Mouse (Mus musculus): ENCODE results near the gene Grid1. TPM values are rescaled to one million over a fixed set of nuclear protein-coding genes. Genes with fewer than 3 reads are reported as not detected.

Grid1 gene
- total and polyA plus RNA-seq, 3 experiments, result 0.04 TPM; not detected in 2

- Histone ChIP-seq H3K27me3 (ENCODE audit: control insufficient read depth, insufficient read depth, low read length) (no peaks in the 10 kb centered on the region), H3K9ac (ENCODE audit: low read depth, low read length) (no peak overlapping the region), H3K27ac (no peak overlapping the region), H3K4me1 (ENCODE audit: control insufficient read depth, insufficient read depth, low read length) (no peaks in the 10 kb centered on the region), H3K79me2 (replicated peaks; ENCODE audit: control insufficient read depth, insufficient read depth, low read length) (no peaks in the 10 kb centered on the region), H3K36me3 (ENCODE audit: control insufficient read depth, insufficient read depth, low read length) (no peaks in the 10 kb centered on the region), H3K4me3 (no peak overlapping the region)
- TF ChIP-seq EP300 (IDR thresholded peaks at IDR 0.05; ENCODE audit: insufficient read depth, low read depth, low read length) (no peak), CTCF (IDR thresholded peaks at IDR 0.05) (no peak), POLR2A (IDR thresholded peaks at IDR 0.05; ENCODE audit: insufficient read depth, low read depth, low read length) (no peak)
- intact Hi-C loops (cut with DNase I), result no loop called here
- WGBS, result 80% methylated on average over 10 of the region's 10 CpGs
- no peak for DNase-seq
Measured at GRCm38 (mm10) chr14:35044918-35045698, 225.2 kb downstream of the Grid1 start.

DNA sequence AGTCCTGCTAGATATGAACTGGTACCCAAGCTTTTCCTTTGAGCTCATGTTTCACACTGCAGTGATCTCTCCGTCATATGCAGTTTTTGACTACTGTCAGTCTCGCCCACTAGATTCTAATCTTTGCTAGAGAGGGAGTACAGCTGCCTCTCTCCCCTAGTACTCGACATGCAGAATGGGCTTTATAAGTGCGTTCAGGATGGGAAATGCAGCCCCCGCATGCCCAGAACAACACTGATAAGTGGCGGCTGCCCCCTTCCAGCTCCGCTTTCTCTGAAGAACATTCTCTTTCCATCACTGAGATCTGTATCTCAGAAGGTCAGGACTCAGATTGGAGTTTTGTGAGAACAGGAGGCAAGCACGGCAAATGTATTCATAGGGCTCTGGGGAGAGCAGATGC, 229.3 kb downstream of the Grid1 start:
- no peak for DNase-seq
- Histone ChIP-seq H3K27ac (no peak overlapping the region), H3K4me1 (ENCODE audit: control insufficient read depth, insufficient read depth, low read length) (no peaks in the 10 kb centered on the region), H3K9ac (ENCODE audit: low read depth, low read length) (no peak overlapping the region), H3K79me2 (replicated peaks; ENCODE audit: control insufficient read depth, insufficient read depth, low read length) (no peaks in the 10 kb centered on the region), H3K36me3 (ENCODE audit: control insufficient read depth, insufficient read depth, low read length) (no peaks in the 10 kb centered on the region), H3K4me3 (no peak overlapping the region), H3K27me3 (ENCODE audit: control insufficient read depth, insufficient read depth, low read length) (no peaks in the 10 kb centered on the region)
- TF ChIP-seq CTCF (IDR thresholded peaks at IDR 0.05), result no peak
- no peak for TF ChIP-seq POLR2A (IDR thresholded peaks at IDR 0.05; ENCODE audit: insufficient read depth, low read depth, low read length)
- TF ChIP-seq EP300 (IDR thresholded peaks at IDR 0.05; ENCODE audit: insufficient read depth, low read depth, low read length), result no peak
- intact Hi-C loops (cut with DNase I), result no loop called here
- 56% methylated on average over 8 of the region's 8 CpGs for WGBS

DNA sequence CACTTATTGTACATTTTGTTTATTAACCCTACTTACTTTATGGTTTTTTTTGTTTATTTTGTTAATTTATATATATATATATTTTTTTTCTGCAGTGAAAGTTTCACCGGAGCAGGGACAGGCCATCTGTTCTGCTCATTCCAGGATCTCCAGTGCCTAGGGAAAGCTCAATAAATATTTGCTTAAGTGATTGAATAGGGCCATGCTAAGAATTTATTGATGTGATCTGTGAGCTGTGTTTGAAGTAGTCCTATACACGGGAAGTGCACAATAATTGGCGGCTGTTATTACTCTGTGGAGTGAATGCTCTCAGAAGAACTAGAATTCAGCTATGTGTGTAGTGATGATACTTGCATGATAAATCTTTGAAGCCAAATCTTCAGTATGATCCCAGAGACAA, 234.2 kb downstream of the Grid1 start:
- intact Hi-C loops (cut with DNase I), result no loop called here
- Histone ChIP-seq H3K27ac (no peak overlapping the region), H3K27me3 (ENCODE audit: control insufficient read depth, insufficient read depth, low read length) (no peaks in the 10 kb centered on the region), H3K4me1 (ENCODE audit: control insufficient read depth, insufficient read depth, low read length) (no peaks in the 10 kb centered on the region), H3K4me3 (no peak overlapping the region), H3K36me3 (ENCODE audit: control insufficient read depth, insufficient read depth, low read length) (no peaks in the 10 kb centered on the region), H3K79me2 (replicated peaks; ENCODE audit: control insufficient read depth, insufficient read depth, low read length) (no peaks in the 10 kb centered on the region), H3K9ac (ENCODE audit: low read depth, low read length) (no peak overlapping the region)
- DNase-seq, result no peak
- TF ChIP-seq CTCF (IDR thresholded peaks at IDR 0.05) (no peak), POLR2A (IDR thresholded peaks at IDR 0.05; ENCODE audit: insufficient read depth, low read depth, low read length) (no peak), EP300 (IDR thresholded peaks at IDR 0.05; ENCODE audit: insufficient read depth, low read depth, low read length) (no peak)
- 77% methylated on average over 3 of the region's 3 CpGs for WGBS

GRCm38 (mm10) chr14:35074636-35075035, 254.7 kb downstream of the Grid1 start:
- H3K9ac ChIP-seq (ENCODE audit: low read depth, low read length), result no peak overlapping the region
- H3K4me1 ChIP-seq (ENCODE audit: control insufficient read depth, insufficient read depth, low read length), result no peaks in the 10 kb centered on the region
- TF ChIP-seq EP300 (IDR thresholded peaks at IDR 0.05; ENCODE audit: insufficient read depth, low read depth, low read length) (no peak), POLR2A (IDR thresholded peaks at IDR 0.05; ENCODE audit: insufficient read depth, low read depth, low read length) (no peak), CTCF (IDR thresholded peaks at IDR 0.05) (no peak)
- no peaks in the 10 kb centered on the region for H3K27me3 ChIP-seq (ENCODE audit: control insufficient read depth, insufficient read depth, low read length)
- no peak overlapping the region for H3K27ac ChIP-seq
- intact Hi-C loops (cut with DNase I), result no loop called here
- 58% methylated on average over 6 of the region's 6 CpGs for WGBS
- H3K4me3 ChIP-seq, result no peak overlapping the region
- H3K36me3 ChIP-seq (ENCODE audit: control insufficient read depth, insufficient read depth, low read length), result no peaks in the 10 kb centered on the region
- DNase-seq, result peak in 1 of 2 experiments; percentile 30
- H3K79me2 ChIP-seq (replicated peaks; ENCODE audit: control insufficient read depth, insufficient read depth, low read length), result no peaks in the 10 kb centered on the region

- Histone ChIP-seq H3K4me1 (ENCODE audit: control insufficient read depth, insufficient read depth, low read length) (no peaks in the 10 kb centered on the region), H3K27ac (no peak overlapping the region), H3K9ac (ENCODE audit: low read depth, low read length) (no peak overlapping the region), H3K27me3 (ENCODE audit: control insufficient read depth, insufficient read depth, low read length) (no peaks in the 10 kb centered on the region), H3K36me3 (ENCODE audit: control insufficient read depth, insufficient read depth, low read length) (no peaks in the 10 kb centered on the region), H3K79me2 (replicated peaks; ENCODE audit: control insufficient read depth, insufficient read depth, low read length) (no peaks in the 10 kb centered on the region), H3K4me3 (no peak overlapping the region)
- no peak for DNase-seq
- TF ChIP-seq POLR2A (IDR thresholded peaks at IDR 0.05; ENCODE audit: insufficient read depth, low read depth, low read length) (no peak), EP300 (IDR thresholded peaks at IDR 0.05; ENCODE audit: insufficient read depth, low read depth, low read length) (no peak), CTCF (IDR thresholded peaks at IDR 0.05) (no peak)
- intact Hi-C loops (cut with DNase I), result no loop called here
- WGBS, result 91% methylated on average over 1 of the region's 1 CpGs
Measured at GRCm38 (mm10) chr14:35079954-35080353, 260.0 kb downstream of the Grid1 start.

DNA sequence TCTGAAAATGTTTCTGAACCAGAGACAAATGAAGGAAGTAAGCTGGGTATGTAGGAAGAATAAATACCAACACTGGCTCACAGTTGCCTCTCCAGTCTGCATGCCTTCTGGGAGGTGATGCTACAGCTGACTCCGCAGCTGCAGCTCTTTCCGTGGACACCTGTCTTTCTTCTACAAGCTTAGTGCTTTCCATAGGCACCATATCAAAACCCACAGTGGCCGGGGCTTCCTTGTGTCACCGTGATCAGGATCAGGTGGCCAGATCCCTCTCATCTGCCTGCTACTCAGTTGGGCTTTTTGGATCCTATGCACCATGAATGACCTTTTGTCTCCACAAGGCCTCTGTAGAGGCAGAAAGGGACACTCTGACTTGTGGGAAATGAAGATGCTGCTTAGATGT, 272.7 kb downstream of the Grid1 start:
- 83% methylated on average over 4 of the region's 4 CpGs for WGBS

More for the DNA sequence above, 272.7 kb downstream of the Grid1 start:
- Histone ChIP-seq H3K36me3 (ENCODE audit: control insufficient read depth, insufficient read depth, low read length) (no peaks in the 10 kb centered on the region), H3K4me1 (ENCODE audit: control insufficient read depth, insufficient read depth, low read length) (no peaks in the 10 kb centered on the region), H3K4me3 (no peak overlapping the region), H3K79me2 (replicated peaks; ENCODE audit: control insufficient read depth, insufficient read depth, low read length) (no peaks in the 10 kb centered on the region), H3K27me3 (ENCODE audit: control insufficient read depth, insufficient read depth, low read length) (no peaks in the 10 kb centered on the region), H3K9ac (ENCODE audit: low read depth, low read length) (no peak overlapping the region), H3K27ac (no peak overlapping the region)
- intact Hi-C loops (cut with DNase I), result no loop called here
- DNase-seq, result no peak
- no peak for TF ChIP-seq POLR2A (IDR thresholded peaks at IDR 0.05; ENCODE audit: insufficient read depth, low read depth, low read length)
- no peak for TF ChIP-seq CTCF (IDR thresholded peaks at IDR 0.05)
- TF ChIP-seq EP300 (IDR thresholded peaks at IDR 0.05; ENCODE audit: insufficient read depth, low read depth, low read length), result no peak
